8 mouse cellular contexts compared by ENCODE assay signal in the genomic region with DNA sequence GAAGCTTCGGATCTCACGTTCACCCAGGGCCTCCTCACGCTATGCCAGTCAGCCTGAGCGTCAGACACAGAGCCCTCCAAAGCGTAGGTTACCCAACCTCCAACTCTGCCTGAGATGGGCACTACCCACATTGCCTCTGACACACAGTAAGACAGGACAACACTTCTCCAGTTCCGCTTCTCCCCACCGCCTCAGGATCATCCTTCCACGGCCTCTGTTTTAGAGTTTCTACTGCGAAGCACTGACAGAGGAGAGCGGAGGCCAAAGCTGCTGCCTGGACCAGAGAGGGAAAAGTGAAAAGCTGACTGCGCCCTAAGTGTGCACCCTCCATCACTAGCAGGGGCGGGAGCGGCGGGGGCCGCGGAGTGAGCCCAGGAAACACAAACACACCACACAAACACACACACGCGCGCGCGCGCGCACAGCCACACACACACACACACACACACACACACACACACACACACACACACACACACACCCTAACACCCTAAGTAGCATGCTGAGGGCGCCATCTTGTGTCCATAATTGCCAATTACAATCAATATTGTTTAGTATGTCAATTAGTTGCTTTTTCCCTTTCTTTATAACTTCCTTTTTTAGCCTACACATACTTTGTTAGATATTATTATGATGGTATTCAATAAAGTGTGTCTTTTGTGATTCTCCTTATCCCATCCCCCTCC. TPM values are rescaled to one million over a fixed set of nuclear protein-coding genes. Genes with fewer than 3 reads are reported as not detected.
A peak's percentile ranks its signal among the peaks of the same experiment; 100 is the strongest.
DNase-seq lines count a peak whose midpoint lies in the region; ATAC-seq and TF ChIP-seq lines count a peak whose summit lies in the region.

No protein-coding gene starts in this region.

- no peak for TF ChIP-seq POLR2A in olfactory bulb, adult 2 months (IDR thresholded peaks at IDR 0.05; ENCODE audit: insufficient read depth, low read depth, low read length)

- H3K4me3 ChIP-seq in intestine, embryonic 14.5 days (ENCODE audit: low read depth, low read length): no peak overlapping the region
- H3K4me3 ChIP-seq in intestine, embryonic 16.5 days (ENCODE audit: low read length): no peak overlapping the region
- peak overlapping the region; percentile 31 for H3K4me3 ChIP-seq in forebrain, embryonic 12.5 days (replicated peaks)
- H3K4me3 ChIP-seq in limb, embryonic 12.5 days (replicated peaks): peak overlapping the region; percentile 29
- H3K4me3 ChIP-seq in olfactory bulb, adult 2 months (ENCODE audit: insufficient read depth, low read depth, low read length): peak overlapping the region; percentile 32

- peak; percentile 54 for DNase-seq in intestine, embryonic 14.5 days (ENCODE audit: low spot score)
- peak; percentile 19 for DNase-seq in Muller cell, postnatal 12 days (ENCODE audit: inconsistent ontology term)
- DNase-seq in left cerebral cortex, adult 18-20 months (ENCODE audit: low spot score in 2 of 2): no peak
- no peak for DNase-seq in thymus, postnatal 14 days

- ATAC-seq in intestine, embryonic 14.5 days (replicated peaks; ENCODE audit: low FRiP score, low TSS enrichment, low read depth): no peak
- ATAC-seq in intestine, embryonic 16.5 days: no peak
- no peak for ATAC-seq in forebrain, embryonic 12.5 days (ENCODE audit: low FRiP score)
- no peak for ATAC-seq in limb, embryonic 12.5 days (ENCODE audit: insufficient number of reproducible peaks, insufficient read depth, low FRiP score, low TSS enrichment, low read depth)

- WGBS in intestine, embryonic 14.5 days: 31% methylated on average over 24 of the region's 24 CpGs
- 34% methylated on average over 24 of the region's 24 CpGs for WGBS in intestine, embryonic 16.5 days
- 43% methylated on average over 21 of the region's 24 CpGs for WGBS in forebrain, embryonic 12.5 days
- WGBS in limb, embryonic 12.5 days: 46% methylated on average over 17 of the region's 24 CpGs
- 42% methylated on average over 17 of the region's 24 CpGs for WGBS in olfactory bulb, adult 2 months

- TF ChIP-seq CTCF in olfactory bulb, adult 2 months (IDR thresholded peaks at IDR 0.05; ENCODE audit: insufficient read depth, low read depth, low read length): peak; percentile 59; the same call in 1 of the 2 replicates

- H3K4me2 ChIP-seq in intestine, embryonic 14.5 days (ENCODE audit: low read length): peak overlapping the region; percentile 33; the same call in 1 of the 2 replicates
- H3K4me2 ChIP-seq in intestine, embryonic 16.5 days (ENCODE audit: low read depth, low read length): no peak overlapping the region
- peak overlapping the region; percentile 53 for H3K4me2 ChIP-seq in forebrain, embryonic 12.5 days
- peak overlapping the region; percentile 55 for H3K4me2 ChIP-seq in limb, embryonic 12.5 days

- no peak overlapping the region for H3K9ac ChIP-seq in intestine, embryonic 14.5 days (ENCODE audit: low read length)
- H3K9ac ChIP-seq in intestine, embryonic 16.5 days (ENCODE audit: low read depth, low read length): no peak overlapping the region
- no peak overlapping the region for H3K9ac ChIP-seq in forebrain, embryonic 12.5 days
- peak overlapping the region; percentile 42; the same call in 1 of the 2 replicates for H3K9ac ChIP-seq in limb, embryonic 12.5 days (replicated peaks)

- no peaks in the 10 kb centered on the region for H3K9me3 ChIP-seq in intestine, embryonic 14.5 days (ENCODE audit: control insufficient read depth, low read length)
- no peaks in the 10 kb centered on the region; the same call in 1 of the 2 replicates for H3K9me3 ChIP-seq in intestine, embryonic 16.5 days (ENCODE audit: control insufficient read depth, low read length)
- H3K9me3 ChIP-seq in forebrain, embryonic 12.5 days: no peaks in the 10 kb centered on the region
- no peaks in the 10 kb centered on the region for H3K9me3 ChIP-seq in limb, embryonic 12.5 days

- no peak overlapping the region for H3K27ac ChIP-seq in intestine, embryonic 14.5 days (ENCODE audit: low read depth)
- H3K27ac ChIP-seq in intestine, embryonic 16.5 days (ENCODE audit: low read length): no peak overlapping the region
- no peak overlapping the region for H3K27ac ChIP-seq in forebrain, embryonic 12.5 days
- no peak overlapping the region for H3K27ac ChIP-seq in limb, embryonic 12.5 days
- H3K27ac ChIP-seq in olfactory bulb, adult 2 months (ENCODE audit: insufficient read depth, low read depth, low read length): no peak overlapping the region

- no peaks in the 10 kb centered on the region for H3K27me3 ChIP-seq in intestine, embryonic 14.5 days (replicated peaks; ENCODE audit: control insufficient read depth, insufficient read depth, low read length)
- H3K27me3 ChIP-seq in intestine, embryonic 16.5 days (replicated peaks; ENCODE audit: control insufficient read depth, insufficient read depth, low read length): peaks cover 1% of the 10 kb centered on the region; the same call in 1 of the 2 replicates
- H3K27me3 ChIP-seq in forebrain, embryonic 12.5 days: no peaks in the 10 kb centered on the region; the same call in 1 of the 2 replicates
- peaks cover 16% of the 10 kb centered on the region; the same call in 1 of the 2 replicates for H3K27me3 ChIP-seq in limb, embryonic 12.5 days

- no peaks in the 10 kb centered on the region for H3K4me1 ChIP-seq in intestine, embryonic 14.5 days (replicated peaks; ENCODE audit: control insufficient read depth, insufficient read depth, low read length)
- no peaks in the 10 kb centered on the region for H3K4me1 ChIP-seq in intestine, embryonic 16.5 days (ENCODE audit: control insufficient read depth, insufficient read depth, low read length)
- no peaks in the 10 kb centered on the region for H3K4me1 ChIP-seq in forebrain, embryonic 12.5 days
- no peaks in the 10 kb centered on the region for H3K4me1 ChIP-seq in limb, embryonic 12.5 days (replicated peaks)
- H3K4me1 ChIP-seq in olfactory bulb, adult 2 months (ENCODE audit: control insufficient read depth, insufficient read depth, low read length): peaks cover 5% of the 10 kb centered on the region

- H3K36me3 ChIP-seq in intestine, embryonic 14.5 days (ENCODE audit: control insufficient read depth, insufficient read depth, low read length): no peaks in the 10 kb centered on the region
- H3K36me3 ChIP-seq in intestine, embryonic 16.5 days (ENCODE audit: control insufficient read depth, insufficient read depth, low read length): no peaks in the 10 kb centered on the region
- no peaks in the 10 kb centered on the region for H3K36me3 ChIP-seq in forebrain, embryonic 12.5 days (replicated peaks)
- no peaks in the 10 kb centered on the region for H3K36me3 ChIP-seq in limb, embryonic 12.5 days

RNA-seq across cellular contexts. Expression of gene Arhgap22, which starts 8.4 kb away (rescaled TPM):
- polyA plus RNA-seq in intestine, embryonic 14.5 days (2014; fragmentation: Nextera tagmentation; extraction: Ambion mirVana): 5.3 TPM in 2 replicates
- polyA plus RNA-seq in intestine, embryonic 16.5 days (2015; fragmentation: Nextera tagmentation; extraction: Ambion mirVana): 3.0 and 3.6 TPM in 2 replicates
- 0.55 and 0.82 TPM in 2 replicates for polyA plus RNA-seq in forebrain, embryonic 12.5 days (2016; fragmentation: Nextera tagmentation; extraction: Ambion mirVana)
- 5.2 and 5.9 TPM in 2 replicates for polyA plus RNA-seq in limb, embryonic 12.5 days (2016; fragmentation: Nextera tagmentation; extraction: Ambion mirVana)
- polyA plus RNA-seq in olfactory bulb, adult 2 months (2012; ENCODE audit: insufficient read depth, insufficient read length, low replicate concordance, missing spikeins): not detected in 2 replicates
- total RNA-seq in left cerebral cortex, adult 18-20 months (2021): 10 to 100 TPM in 1 of 2 experiments, 1 to 10 TPM in 1; 7.5 to 12.0 TPM

RNA-seq across cellular contexts. Expression of gene Wdfy4, which starts 20.1 kb away (rescaled TPM):
- polyA plus RNA-seq in intestine, embryonic 14.5 days (2014; fragmentation: Nextera tagmentation; extraction: Ambion mirVana): 0.30 and 0.81 TPM in 2 replicates
- polyA plus RNA-seq in intestine, embryonic 16.5 days (2015; fragmentation: Nextera tagmentation; extraction: Ambion mirVana): 0.16 and 0.38 TPM in 2 replicates
- 0.09 and 0.13 TPM in 2 replicates for polyA plus RNA-seq in forebrain, embryonic 12.5 days (2016; fragmentation: Nextera tagmentation; extraction: Ambion mirVana)
- 0.15 and 0.17 TPM in 2 replicates for polyA plus RNA-seq in limb, embryonic 12.5 days (2016; fragmentation: Nextera tagmentation; extraction: Ambion mirVana)
- not detected in 2 replicates for polyA plus RNA-seq in olfactory bulb, adult 2 months (2012; ENCODE audit: insufficient read depth, insufficient read length, low replicate concordance, missing spikeins)
- total RNA-seq in left cerebral cortex, adult 18-20 months (2021): 1 to 10 TPM; 1.1 to 2.1 TPM

Comparison
In these comparisons a context has a peak if more than half of its experiments do, and no peak if none do; other contexts are left out.
1. DNase-seq: peak in intestine, embryonic 14.5 days (single experiment) and Muller cell, postnatal 12 days (single experiment); none in left cerebral cortex, adult 18-20 months (0 of 2) and thymus, postnatal 14 days (single experiment).
2. H3K4me3 ChIP-seq: peak in forebrain, embryonic 12.5 days (single experiment), limb, embryonic 12.5 days (single experiment) and olfactory bulb, adult 2 months (single experiment); none in intestine, embryonic 14.5 days (single experiment) and intestine, embryonic 16.5 days (single experiment).